Mouse (Mus musculus) B cell, adult 62 days (primary cell): ENCODE results near the gene Rhot2. TPM values are rescaled to one million over a fixed set of nuclear protein-coding genes. Genes with fewer than 3 reads are reported as not detected.

Experiments used
- total RNA-seq: library from RNA; stranded (reverse); gene quantifications from 4 replicates; pipeline ENCODE4 v1.2.4, GENCODE M21; 2023

Rhot2 gene
- total RNA-seq = 60.3 to 71.6 TPM (median 67.0 TPM) in 4 replicates

DNA sequence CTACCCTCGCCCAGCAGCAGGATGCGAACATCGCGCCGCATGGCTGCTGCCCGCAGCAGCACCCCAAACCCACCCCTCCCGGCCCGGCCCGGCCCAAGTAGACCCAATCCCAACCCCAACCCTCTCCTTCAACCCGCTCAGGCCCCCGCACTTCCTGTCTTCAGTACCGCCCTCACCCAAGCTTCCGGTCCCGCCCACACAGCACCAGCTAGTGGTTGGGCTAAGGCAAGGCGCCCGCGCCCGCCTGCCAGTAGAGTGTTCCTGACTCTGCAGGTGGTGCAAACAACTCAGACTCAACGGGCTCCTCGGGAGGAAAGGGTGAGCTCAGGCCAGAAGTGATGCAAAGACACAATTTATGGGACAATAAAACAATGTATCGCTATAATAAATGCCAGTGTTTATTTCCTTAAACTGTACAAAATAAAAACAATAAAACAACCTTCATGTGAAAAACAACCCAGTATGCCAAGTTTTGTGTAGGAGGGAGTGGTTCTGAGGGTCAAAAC lies at the start of gene Rhot2:
Gene Rhot2, minus strand, starts transcription at position 456 of the 506 bp plus-strand sequence.

DNA sequence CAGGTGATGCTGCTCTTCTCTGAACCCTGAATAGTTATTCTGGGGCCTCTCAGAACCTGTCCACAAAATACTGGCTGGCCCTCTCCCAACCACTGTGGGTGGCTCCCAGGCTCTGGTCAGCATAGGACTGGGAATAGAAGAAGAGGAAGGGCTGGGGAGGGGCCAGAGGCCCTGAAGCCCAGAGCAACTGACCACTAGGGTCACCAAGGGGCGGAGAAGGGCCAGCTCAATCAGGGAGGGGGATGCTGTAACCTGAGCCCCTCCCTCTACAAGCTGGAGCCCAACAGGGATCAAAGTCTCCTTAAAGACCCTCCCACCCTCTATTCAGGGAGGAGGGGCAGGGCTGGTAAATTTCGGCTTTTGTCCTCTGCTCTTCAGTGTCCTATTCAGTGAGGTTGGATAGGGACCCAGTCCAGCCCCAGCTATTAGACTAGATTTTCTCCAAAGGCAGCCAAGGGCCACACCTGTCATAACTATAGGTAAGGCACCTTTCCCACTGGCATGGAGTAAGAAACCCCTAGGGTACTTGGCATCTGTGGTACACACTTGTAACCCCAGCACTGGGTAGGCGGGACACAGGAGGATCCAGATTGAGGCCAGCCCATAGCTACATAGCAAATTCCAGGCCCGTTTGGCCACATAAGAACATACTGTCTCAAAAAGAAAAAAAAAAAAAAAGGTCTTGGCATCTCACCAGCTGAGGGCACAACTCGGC lies 35.7 kb upstream of the Rhot2 start, which contains the start of gene Wfikkn1:
Gene Wfikkn1, minus strand, starts transcription at position 663 of the 715 bp plus-strand sequence.

DNA sequence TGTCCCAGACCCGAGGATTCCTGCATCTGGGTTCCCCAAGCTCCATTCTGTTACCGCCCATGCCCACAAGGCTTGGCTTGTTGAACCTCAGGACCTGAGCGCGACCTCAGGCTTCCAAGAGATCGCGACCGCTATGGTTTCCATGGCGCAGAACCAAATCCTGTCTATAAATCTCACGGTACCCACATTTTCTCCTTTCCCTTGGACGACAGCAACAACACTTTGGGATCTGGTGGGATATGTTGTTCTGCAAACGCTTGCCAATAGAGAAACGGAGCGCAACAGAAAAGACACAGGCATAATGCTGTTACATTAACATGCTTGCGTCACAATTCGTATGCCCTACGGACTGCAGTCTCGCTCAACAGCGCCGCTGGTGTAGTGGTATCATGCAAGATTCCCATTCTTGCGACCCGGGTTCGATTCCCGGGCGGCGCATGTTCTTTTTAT lies 30.1 kb upstream of the Rhot2 start, which contains the start of gene Mettl26:
Gene Mettl26, plus strand, starts transcription at position 354 of the 450 bp plus-strand sequence.

DNA sequence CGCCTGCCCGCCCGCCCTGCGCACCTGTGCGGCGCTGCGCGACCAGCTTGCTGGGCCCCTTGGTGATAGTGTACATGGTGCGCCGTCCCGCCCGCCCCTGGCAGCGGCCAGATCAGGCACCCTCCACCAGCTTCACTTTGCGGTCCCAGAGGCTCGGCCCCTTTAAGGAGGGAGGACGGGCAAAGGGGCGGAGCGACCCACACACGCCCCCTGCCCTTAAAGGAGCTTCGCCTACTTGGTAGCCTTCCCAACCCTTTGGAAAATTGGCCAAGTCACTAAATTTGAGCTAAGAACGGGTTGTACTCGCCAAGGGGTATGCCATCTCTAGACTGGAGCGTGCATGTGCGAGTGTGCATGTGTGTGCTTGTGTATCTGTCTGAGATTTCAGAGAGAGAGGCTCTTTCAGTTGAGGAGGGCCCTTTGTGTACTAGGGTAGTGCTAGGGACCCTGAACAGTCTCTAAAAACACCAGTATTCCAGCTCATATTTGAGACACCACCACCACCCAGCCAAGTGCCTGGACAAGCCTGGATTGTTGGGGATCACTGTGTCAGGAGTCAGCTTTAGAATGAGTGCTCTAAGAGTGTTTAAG lies 24.0 kb upstream of the Rhot2 start, which contains the start of gene Mcrip2:
Gene Mcrip2, minus strand, starts transcription at position 164 of the 591 bp plus-strand sequence.

DNA sequence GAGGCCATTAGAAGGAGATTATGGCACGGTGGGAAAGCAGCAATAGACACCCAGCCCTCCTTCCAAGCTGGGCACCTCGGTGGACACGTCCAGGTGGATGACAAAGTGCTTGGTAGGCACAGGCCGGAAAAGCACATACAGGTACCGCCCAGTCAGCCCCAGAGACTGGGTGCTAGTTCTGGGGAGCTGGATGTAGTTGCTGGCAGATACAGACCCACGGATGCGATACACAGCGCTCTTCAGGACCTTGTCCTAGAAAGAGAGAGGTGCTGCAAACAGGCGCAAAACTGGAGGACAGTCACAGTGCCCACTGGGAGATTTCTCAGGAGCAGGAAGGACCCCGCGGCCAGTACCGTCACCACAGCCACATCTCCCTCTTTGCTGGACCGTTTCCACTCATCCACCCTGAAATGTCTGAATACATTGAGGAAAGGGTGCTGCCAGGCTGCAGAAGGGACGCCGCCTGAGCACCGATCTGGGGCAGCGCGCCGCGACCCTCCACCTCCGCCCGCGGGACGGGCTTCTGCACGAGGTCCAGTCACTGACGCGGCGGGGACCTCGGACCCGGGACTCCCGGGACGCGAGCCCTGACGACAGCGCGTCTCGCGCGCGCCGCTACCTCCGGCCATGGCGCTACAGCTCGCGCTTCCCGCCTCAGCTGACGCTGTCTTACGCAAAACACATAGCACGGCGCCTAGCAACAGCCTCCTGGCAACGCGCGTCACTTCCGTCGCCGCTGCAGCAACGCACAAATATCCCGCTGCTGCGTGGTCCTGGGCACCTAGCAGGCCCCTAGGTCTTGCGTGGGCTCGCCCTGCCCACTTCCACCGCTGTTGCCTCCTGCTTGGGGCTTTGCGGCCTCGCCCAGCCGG lies 16.4 kb upstream of the Rhot2 start, which contains the start of gene Wdr90:
Gene Wdr90, minus strand, starts transcription at position 670 of the 872 bp plus-strand sequence.

DNA sequence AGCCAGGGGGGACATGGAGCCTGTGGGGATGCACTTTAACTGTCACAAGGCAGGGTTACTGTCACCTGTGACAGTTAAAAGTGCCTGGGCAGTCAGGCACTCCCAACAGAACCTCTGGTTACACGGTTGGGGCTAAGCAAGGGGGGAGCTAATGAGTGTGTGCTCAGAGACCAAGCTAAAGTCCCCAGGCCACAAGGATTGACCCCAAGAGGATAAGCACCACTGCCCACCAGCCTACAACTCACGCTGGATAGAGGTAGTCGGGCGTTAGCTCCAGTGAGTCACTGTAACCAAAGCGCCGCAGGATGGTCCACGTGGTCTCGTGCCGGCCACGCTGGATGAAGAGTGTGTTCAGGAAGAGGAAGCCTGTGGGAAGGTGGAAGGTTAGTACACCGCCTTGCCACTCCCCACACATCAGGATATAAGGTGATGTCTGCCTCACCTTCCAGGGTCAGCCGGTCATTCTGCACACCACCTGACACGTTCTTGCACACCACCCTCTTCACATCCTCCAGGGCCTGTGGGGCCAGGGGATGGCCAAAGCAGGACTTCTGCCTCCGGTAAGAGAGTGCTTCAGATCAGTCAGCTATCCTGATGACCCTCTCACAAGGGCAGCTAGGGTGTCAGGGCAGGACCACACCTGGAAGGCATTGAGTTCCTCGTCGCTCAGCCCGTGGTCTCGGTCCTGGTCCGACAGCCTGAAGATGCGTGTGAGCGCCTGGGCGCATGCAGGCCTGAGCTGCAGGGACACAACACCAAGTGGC lies 3.4 kb downstream of the Rhot2 start, which contains the start of gene Gm20683:
Gene Gm20683, minus strand, starts transcription at position 647 of the 764 bp plus-strand sequence.

DNA sequence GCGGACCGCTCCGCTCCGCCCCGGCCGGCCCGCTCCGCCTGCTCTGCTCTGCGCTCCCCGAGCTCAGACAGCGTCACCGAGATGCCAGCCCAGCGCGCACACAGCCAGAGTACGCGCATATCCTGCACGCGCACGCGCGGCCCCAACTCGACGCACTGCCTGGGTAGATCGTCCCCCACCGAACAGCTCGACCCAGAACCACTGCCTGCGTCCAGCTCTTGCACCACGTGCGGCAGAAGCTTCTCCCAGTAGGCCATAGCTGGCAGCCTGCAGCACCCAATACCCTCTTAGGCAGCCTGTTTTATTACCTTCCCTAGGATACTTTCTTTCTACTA lies 7.6 kb downstream of the Rhot2 start, which contains the start of gene Rhbdl1:
Gene Rhbdl1, minus strand, starts transcription at position 220 of the 335 bp plus-strand sequence.

DNA sequence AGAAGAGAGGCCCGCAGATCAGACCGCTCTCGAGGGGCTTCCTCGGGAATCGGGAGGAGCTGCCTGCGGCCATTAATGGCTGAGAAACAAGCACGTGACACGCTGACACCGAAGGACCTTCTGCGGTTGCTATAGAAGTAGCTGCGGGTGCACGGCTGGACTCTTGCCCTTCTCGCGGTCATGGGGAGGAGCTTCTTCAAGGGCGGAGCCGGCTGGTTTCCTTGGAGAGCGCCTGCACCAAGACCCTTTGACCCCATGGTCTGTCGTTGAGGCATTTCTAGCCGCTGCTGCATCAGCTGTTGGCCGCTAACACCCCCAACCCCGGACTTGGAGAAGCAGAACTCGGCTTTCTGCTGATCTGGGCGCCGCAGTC lies 11.4 kb downstream of the Rhot2 start, which contains the start of gene Stub1:
Gene Stub1, minus strand, starts transcription at position 114 of the 373 bp plus-strand sequence.

DNA sequence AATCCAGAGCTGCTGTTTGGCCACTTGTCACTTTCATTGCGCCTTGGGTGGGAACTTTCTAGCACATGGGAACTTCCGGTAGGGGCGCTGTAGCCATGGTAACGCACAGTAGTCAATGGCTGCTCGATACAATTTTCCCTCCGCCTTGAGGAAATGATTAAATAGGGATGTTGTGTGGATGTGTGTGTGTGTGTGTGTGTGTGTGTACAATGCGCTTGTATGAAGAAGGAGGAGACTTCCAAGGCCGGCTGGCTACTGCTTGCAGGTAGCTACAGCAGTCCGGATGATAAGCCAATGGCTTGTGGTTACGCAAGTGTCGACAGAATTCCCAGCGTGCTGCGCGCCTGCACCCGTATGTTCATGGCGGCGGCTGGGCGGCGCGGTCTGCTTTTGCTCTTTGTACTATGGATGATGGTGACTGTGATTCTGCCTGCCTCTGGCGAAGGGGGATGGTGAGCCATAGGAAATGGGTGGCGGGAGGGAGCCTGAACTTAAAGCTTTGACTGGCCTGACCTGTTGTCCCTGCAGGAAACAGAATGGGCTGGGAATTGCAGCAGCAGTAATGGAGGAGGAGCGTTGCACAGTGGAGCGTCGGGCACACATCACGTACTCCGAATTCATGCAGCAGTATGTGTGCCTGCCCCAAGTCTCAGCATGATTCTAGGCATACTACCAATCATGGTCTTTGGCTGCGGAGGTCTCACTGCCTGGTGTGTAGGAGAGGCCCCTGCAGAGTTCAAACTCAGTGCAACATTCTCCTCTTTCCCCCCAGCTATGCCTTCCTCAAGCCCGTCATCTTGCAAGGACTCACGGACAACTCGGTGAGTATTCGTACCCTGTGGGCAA lies 15.7 kb downstream of the Rhot2 start, which contains the start of gene Jmjd8:
Gene Jmjd8, plus strand, starts transcription at position 156 of the 846 bp plus-strand sequence.

DNA sequence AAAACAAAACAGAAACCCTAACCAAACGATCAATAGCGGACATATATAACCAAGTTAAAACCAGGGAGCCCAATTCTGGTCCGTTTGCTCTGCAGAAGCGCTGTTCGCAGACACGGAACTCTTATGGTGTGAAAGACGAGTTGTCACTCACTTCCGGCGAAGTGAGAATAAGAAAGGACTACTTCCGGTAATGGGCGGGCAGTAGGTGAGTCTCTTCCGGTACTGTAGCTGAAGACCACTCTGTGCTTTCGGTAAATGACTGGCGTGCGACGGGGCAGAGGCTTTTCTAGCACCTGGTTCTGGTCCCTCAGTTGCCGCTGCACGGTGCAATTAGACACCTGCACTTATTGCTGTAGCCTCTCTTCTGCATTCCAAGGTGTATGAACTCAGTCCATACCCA lies 21.2 kb downstream of the Rhot2 start, which contains the start of gene Wdr24:
Gene Wdr24, plus strand, starts transcription at position 176 of the 400 bp plus-strand sequence.

DNA sequence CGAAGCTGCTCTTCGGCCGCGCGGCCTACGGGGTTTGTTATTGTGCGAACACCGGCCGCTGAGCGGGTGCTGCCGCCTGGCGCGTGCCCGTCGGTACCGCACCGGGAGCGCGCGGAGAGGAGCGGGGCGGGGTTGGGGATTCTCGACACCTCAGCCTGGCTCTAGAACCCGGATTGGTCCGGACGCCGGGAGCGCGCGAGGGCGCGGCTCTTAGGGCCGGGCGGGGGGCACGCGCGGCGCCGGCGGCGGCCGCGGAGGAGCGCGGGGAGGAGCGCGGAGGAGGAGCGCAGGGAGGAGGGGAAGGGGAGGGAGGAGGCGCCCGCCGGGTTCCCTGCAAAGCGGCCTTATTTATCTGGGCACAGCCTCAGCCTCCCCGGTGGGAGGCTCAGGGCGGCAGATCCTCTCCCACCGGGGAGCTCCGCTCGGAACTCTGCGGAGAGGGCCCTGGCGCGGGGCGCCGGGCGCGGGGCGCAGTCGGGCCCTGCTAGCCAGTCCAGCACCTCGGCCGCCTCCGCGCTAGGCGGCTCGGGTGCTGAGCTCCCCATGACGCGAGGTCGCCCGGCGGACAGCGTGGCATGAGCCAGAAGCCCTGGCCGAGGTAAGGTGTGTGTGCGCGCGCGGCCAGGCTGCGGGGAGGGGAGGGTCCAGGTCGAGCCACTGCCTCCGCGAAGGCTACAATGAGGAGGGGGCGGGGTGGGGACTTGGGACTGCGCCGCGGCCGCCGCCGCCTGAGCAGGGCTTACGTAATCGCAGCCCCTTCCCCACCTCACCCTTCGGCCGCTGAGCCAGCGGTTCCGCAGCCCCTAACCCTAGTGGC lies 35.7 kb downstream of the Rhot2 start, which contains the start of gene Fbxl16:
Gene Fbxl16, plus strand, starts transcription at position 297 of the 817 bp plus-strand sequence.

DNA sequence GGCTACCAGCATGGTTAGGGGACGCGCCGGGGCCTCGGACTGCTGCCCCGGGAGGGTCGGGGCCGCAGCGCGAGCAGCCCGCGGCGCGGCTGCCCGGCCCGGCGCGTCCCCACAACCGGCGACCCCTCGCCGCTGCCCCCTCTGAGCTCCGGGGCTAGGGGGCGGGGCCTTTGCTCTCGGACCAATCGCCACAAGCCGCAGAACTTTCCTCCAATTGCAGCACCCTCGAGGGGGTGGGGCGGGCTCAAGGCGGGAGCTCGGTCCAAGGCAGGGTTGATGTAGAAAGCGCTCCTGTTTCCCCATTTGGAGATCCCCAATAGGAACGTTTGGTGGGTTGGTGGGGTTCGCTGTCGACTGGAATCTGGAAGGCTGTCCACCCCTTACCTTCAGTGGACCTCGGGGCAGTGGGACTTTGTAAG lies 47.7 kb downstream of the Rhot2 start, which contains the start of gene Metrn:
Gene Metrn, minus strand, starts transcription at position 186 of the 419 bp plus-strand sequence.

DNA sequence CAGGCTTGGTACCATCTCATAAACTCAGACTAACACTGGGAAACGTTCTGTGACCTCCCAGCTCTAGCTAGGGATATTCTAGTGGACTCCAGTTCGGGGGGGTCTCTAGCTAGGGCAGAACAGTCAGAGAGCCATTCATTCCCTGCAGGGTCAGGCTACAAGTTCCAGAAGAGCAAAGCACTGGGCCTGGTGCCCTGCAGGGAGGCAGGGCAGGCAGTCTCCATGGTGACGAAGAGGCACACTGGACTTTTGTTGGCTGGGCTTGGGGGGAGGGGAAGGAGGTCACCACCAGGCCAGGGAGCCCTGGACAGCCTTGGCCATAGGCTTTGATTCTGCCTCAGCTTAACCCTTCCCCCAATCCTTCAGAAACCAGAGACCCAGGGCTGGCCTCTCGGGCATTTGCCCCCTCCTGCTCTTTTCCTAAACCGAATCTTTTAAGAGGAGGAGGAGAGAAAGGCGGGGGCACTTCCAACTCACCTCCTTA lies 49.0 kb downstream of the Rhot2 start, which contains the start of gene AC134908.4:
Gene AC134908.4, minus strand, starts transcription at position 51 of the 484 bp plus-strand sequence.

DNA sequence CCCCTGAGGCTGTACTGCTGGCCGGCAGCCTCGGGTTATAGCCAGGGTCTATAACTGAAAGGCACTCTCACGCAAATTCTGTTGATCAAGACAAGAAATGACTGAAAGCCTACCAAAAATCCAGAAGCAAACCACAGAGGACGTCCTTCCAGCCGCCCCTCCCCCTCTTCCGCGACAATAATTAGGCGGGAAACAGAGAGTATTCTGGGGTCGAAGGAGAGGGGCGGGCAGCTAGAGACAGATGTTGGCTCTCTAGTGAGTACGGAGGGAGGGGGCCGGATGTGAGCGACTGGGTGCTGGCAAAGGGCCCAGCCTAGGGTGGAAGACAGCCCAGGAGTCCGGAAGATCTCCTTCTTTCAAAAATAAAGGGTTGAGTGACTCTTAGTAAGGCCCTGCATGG lies 52.0 kb downstream of the Rhot2 start, which contains the start of gene Fam173a:
Gene Fam173a, minus strand, starts transcription at position 287 of the 400 bp plus-strand sequence.

Other genes starting within 250 kb of the Rhot2 start
- gene Gng13, start 127.7 kb downstream of the Rhot2 start, total RNA-seq = not detected in 4 replicates
- 7.5 to 10.0 TPM (median 8.2 TPM) in 4 replicates for gene Chtf18, start 117.4 kb downstream of the Rhot2 start, total RNA-seq
- gene Rpusd1, start 117.2 kb downstream of the Rhot2 start, total RNA-seq = 5.7 to 7.8 TPM (median 6.6 TPM) in 4 replicates
- gene Mslnl, start 108.8 kb downstream of the Rhot2 start, total RNA-seq = 0.21 to 0.22 TPM in 2 of 4 replicates, not detected in the others
- 0.83 TPM in 1 of 4 replicates, not detected in the others for gene Msln, start 90.5 kb downstream of the Rhot2 start, total RNA-seq
- gene Narfl, start 71.1 kb downstream of the Rhot2 start, total RNA-seq = 33.4 to 44.4 TPM (median 34.9 TPM) in 4 replicates
- gene Haghl, start 59.2 kb downstream of the Rhot2 start, total RNA-seq = 19.7 to 25.0 TPM (median 23.7 TPM) in 4 replicates
- not detected in 4 replicates for gene Ccdc78, start 58.3 kb downstream of the Rhot2 start, total RNA-seq
- gene Fam173a, start 52.0 kb downstream of the Rhot2 start, total RNA-seq = 41.7 to 46.0 TPM (median 43.2 TPM) in 4 replicates
- 2.5 TPM in 1 of 4 replicates, not detected in the others for gene AC134908.4, start 49.2 kb downstream of the Rhot2 start, total RNA-seq
- gene Metrn, start 47.7 kb downstream of the Rhot2 start, total RNA-seq = 10.5 to 16.8 TPM (median 13.6 TPM) in 4 replicates
- not detected in 4 replicates for gene Fbxl16, start 35.8 kb downstream of the Rhot2 start, total RNA-seq
- gene Wdr24, start 21.2 kb downstream of the Rhot2 start, total RNA-seq = 18.0 to 20.7 TPM (median 18.5 TPM) in 4 replicates
- gene Jmjd8, start 16.0 kb downstream of the Rhot2 start, total RNA-seq = 23.7 to 30.8 TPM (median 26.6 TPM) in 4 replicates
- gene Stub1, start 11.4 kb downstream of the Rhot2 start, total RNA-seq = 54.6 to 61.8 TPM (median 59.7 TPM) in 4 replicates
- 2.7 to 3.4 TPM (median 2.9 TPM) in 4 replicates for gene Rhbdl1, start 7.6 kb downstream of the Rhot2 start, total RNA-seq
- 1.3 to 4.6 TPM (median 2.3 TPM) in 4 replicates for gene Gm20683, start 3.1 kb downstream of the Rhot2 start, total RNA-seq
- 31.7 to 38.7 TPM (median 35.9 TPM) in 4 replicates for gene Wdr90, start 16.6 kb upstream of the Rhot2 start, total RNA-seq
- gene Mcrip2, start 23.9 kb upstream of the Rhot2 start, total RNA-seq = 1.4 to 5.1 TPM (median 2.8 TPM) in 4 replicates
- 19.5 to 27.4 TPM (median 23.1 TPM) in 4 replicates for gene Mettl26, start 30.2 kb upstream of the Rhot2 start, total RNA-seq
- gene Wfikkn1, start 36.0 kb upstream of the Rhot2 start, total RNA-seq = 5.2 to 8.4 TPM (median 7.1 TPM) in 4 replicates
- gene Rab40c, start 74.9 kb upstream of the Rhot2 start, total RNA-seq = 22.5 to 27.0 TPM (median 25.2 TPM) in 4 replicates
- gene Pigq, start 100.1 kb upstream of the Rhot2 start, total RNA-seq = 64.5 to 69.3 TPM (median 67.8 TPM) in 4 replicates
- not detected in 4 replicates for gene Nhlrc4, start 100.1 kb upstream of the Rhot2 start, total RNA-seq
- not detected in 4 replicates for gene A930017K11Rik, start 107.7 kb upstream of the Rhot2 start, total RNA-seq
- 37.2 to 41.1 TPM (median 38.7 TPM) in 4 replicates for gene Capn15, start 140.9 kb upstream of the Rhot2 start, total RNA-seq
- gene Rab11fip3, start 224.7 kb upstream of the Rhot2 start, total RNA-seq = 8.4 to 9.0 TPM (median 8.7 TPM) in 4 replicates
- gene Decr2, start 245.5 kb upstream of the Rhot2 start, total RNA-seq = 3.7 to 4.7 TPM (median 4.5 TPM) in 4 replicates